Mouse (Mus musculus) left cerebral cortex, postnatal 14 days (tissue): Measurements from ENCODE around the gene Unc13a. TPM values are rescaled to one million over a fixed set of nuclear protein-coding genes. Genes with fewer than 3 reads are reported as not detected.
A peak's percentile ranks its signal among the peaks of the same experiment; 100 is the strongest.

Source experiments
- DNase-seq, 2 experiments: peaks; one replicate each; pipeline ENCODE4 v3.0.0; 2021 to 2022; ENCODE audit warnings: low spot score in 2 of 2, mixed read lengths in 1 of 2
- intact Hi-C: fragments of 180-260 bp; cut with DNase I; formaldehyde crosslinking; loops from one replicate; pipeline ENCODE4 v1.15.1; 2025
- total RNA-seq, 2 experiments: library from RNA; stranded (reverse); gene quantifications; 2 replicates each; pipeline ENCODE4 v1.2.3; 2021

The Unc13a gene
- total RNA-seq, 2 experiments from 2014 or later = 299 to 337 TPM

- no peak for DNase-seq
Measured at GRCm38 (mm10) chr8:71692509-71692908, 21.0 kb upstream of the Unc13a start.

DNA sequence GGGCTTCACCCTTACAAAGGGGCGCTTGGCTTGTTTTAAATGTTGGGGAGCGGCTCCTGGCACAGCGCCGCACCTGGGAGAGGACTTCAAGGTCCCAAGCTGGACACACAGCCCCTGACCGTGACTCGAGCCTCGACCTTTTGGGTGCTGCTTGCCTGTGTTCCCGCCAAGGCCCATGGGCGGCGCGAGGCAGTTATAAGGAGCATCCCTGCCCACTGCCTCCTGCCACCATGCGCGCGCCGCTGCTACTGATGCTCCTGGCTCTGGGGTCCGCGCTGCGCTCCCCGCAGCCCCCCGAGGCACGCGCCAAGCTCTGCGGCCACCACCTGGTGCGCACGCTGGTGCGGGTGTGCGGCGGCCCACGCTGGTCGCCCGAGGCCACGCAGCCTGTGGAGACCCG is 17.5 kb upstream of the Unc13a start, which contains the start of gene Insl3:
TSS of gene Insl3 (plus strand) at position 187 of the 400 bp plus-strand sequence.
- no peak for DNase-seq
- intact Hi-C loops = no loop called here

More at GRCm38 (mm10) chr8:71692509-71692908, 21.0 kb upstream of the Unc13a start:
- intact Hi-C loops = no loop called here

DNA sequence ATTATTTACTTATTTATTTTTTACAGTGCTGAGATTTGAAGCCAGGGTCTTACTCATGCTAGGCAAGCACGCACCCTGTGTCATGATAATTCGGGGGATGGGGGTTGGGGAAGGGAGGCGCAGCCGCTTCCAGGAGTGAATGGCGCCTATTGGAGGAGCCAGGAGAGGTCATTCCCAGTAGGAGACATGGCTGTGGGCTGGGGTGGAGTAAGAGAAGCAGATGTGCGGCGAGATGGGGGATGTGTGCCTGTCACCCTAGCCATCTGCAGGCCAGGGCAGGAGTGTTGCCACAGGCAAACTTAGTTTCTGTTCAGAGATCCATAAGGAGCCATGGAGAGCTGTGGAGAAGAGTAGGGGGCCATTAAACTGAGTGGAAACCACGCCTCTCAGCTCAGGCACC is 16.1 kb upstream of the Unc13a start:
- no peak for DNase-seq

DNA sequence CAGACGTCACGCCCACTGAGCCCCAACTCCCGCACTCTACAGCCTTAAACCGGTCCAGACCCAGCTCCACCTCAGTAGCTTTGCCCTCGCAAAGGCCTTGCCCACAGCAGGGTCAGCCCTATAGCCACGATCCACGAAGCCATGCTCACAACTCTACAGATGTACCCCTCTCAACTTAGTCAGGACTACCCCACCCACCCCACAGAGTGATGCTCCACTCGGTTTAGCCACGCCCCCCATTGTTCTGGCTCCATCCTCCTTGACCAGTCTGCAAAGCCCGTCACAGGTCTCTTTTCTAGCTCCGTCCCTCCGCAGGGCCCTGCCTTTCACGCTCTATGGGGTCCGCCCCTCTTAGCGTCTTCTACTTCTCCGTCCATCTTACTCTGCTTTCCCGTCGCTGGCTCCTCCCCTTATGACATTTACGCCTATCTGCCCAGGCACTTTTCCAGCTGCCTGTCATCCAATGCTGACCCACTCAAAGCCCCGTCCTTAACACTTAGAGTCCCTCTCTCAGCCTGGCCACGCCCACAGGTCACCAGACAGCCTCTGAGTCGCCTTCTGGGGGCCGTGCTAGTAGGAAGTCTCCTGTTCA is 14.7 kb upstream of the Unc13a start:
- intact Hi-C loops = no loop called here
- DNase-seq = no peak

More for the DNA sequence above, 16.1 kb upstream of the Unc13a start:
- intact Hi-C loops = no loop called here

DNA sequence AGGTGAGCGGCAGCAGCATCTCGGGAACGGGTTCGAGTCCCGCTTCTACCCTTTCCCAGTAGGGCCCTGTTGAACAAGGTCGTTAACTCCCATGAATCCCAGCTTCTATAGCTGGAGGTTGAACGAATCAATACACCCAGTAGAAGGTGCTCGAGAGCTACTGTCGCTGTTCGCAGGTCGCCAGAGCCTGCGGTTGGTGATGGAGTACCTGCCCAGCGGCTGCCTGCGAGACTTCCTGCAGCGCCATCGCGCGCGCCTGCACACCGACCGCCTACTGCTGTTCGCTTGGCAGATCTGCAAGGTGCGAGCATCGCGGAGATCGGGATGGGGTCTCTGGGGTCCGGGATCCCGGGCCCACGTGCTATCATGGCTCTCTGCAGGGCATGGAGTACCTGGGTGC is 14.0 kb upstream of the Unc13a start:
- no peak for DNase-seq
- intact Hi-C loops = no loop called here

GRCm38 (mm10) chr8:71684701-71685100 is 13.1 kb upstream of the Unc13a start:
- intact Hi-C loops = no loop called here
- DNase-seq = no peak

DNA sequence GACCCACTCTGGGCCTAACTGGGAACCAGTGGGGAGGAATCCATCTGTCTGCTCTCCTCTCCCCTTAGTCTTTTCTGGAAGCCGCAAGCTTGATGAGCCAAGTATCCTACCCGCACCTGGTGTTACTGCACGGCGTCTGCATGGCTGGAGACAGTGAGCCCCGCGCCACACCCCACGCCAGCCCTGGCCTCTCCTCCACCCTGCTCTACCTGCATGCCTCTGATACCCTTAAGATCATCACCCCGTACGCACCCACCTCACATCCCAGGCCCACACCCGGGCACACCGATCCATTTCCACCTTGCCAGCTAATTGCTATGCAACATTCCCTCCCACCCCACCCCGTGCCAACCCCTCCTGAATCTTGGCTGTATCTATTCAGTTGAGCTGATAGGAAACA is 11.3 kb upstream of the Unc13a start:
- intact Hi-C loops = no loop called here
- DNase-seq = no peak

DNA sequence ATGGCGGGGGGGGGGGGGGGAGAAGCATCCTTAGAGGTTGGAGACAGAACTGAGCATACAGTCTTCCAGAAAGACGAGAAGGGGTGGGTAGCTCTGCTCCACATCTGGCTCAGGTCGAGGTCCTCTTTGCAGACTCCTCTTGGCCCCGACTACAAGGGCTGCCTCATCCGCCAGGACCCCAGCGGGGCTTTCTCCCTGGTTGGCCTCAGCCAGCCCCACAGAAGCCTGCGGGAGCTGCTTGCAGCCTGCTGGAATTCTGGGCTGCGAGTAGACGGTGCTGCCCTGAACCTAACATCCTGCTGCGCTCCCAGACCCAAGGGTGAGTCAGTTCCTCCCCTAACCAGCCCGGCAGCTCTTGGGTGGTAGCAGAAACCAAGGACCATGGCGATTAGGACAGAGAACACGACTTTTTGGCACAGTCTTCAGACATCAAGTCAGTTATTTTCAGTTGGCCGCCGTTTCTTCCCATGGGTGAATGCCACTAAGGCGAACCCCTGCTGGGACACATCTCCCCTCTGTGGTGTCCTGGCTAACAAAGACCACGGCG is 9.9 kb upstream of the Unc13a start:
- DNase-seq = no peak
- intact Hi-C loops = no loop called here

DNA sequence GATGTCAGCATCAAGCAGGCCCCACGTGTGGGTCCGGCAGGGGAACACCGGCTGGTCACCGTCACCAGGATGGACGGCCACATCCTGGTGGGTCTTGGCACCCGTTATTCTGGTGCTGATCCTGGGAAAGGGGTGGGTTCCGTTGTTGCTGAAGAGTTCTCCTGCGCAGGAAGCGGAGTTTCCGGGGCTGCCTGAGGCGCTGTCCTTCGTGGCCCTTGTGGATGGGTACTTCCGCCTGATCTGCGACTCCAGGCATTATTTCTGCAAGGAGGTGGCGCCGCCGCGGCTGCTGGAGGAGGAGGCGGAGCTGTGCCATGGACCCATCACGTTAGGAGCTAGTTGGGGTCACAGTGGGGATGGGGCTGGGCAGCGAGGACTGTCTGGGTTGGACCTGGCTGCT is 8.9 kb upstream of the Unc13a start:
- no peak for DNase-seq
- intact Hi-C loops = no loop called here

GRCm38 (mm10) chr8:71679550-71680168 is 8.1 kb upstream of the Unc13a start:
- intact Hi-C loops = no loop called here

GRCm38 (mm10) chr8:71679116-71679515 is 7.6 kb upstream of the Unc13a start:
- intact Hi-C loops = no loop called here
- DNase-seq = no peak

More at GRCm38 (mm10) chr8:71679550-71680168, 8.1 kb upstream of the Unc13a start:
- no peak for DNase-seq

DNA sequence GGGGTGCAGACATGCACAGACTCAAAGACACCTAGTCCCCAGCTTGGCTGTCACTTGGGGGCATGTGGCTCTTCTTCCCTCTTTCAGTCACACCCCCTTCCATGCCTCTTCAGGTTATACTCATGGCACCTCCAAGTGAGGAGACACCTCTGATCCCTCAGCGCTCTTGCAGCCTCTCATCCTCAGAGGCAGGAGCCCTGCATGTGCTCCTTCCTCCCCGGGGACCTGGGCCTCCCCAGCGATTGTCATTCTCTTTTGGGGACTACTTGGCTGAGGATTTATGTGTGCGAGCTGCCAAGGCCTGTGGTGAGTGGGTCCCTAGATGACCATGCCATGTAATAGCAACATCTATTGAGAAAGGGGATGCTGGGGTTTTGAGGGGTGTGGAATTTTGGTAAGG is 6.7 kb upstream of the Unc13a start:
- intact Hi-C loops = no loop called here
- DNase-seq = no peak

DNA sequence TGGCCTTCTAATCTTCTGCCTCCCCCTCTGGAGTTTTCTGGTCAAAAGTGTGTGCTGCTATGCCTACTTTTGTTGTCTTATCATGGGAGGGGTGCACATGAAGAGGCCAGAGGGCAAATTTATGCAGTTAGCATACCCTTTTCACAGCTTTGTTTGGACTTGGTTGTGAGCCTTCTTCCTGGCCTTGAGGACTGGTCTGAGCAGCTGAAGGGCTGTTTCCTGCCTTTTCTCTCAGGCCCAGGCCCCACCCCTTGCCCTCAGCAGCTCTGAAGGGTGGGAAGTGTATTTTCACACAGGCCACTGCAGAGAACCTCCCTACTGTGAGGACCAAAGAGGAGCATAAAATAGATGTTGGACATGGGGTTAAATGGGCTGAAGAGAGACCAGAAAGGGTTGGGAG is 6.0 kb upstream of the Unc13a start:
- intact Hi-C loops = no loop called here
- no peak for DNase-seq

- DNase-seq = no peak
- intact Hi-C loops = no loop called here
Measured at GRCm38 (mm10) chr8:71676803-71677202, 5.2 kb upstream of the Unc13a start.

DNA sequence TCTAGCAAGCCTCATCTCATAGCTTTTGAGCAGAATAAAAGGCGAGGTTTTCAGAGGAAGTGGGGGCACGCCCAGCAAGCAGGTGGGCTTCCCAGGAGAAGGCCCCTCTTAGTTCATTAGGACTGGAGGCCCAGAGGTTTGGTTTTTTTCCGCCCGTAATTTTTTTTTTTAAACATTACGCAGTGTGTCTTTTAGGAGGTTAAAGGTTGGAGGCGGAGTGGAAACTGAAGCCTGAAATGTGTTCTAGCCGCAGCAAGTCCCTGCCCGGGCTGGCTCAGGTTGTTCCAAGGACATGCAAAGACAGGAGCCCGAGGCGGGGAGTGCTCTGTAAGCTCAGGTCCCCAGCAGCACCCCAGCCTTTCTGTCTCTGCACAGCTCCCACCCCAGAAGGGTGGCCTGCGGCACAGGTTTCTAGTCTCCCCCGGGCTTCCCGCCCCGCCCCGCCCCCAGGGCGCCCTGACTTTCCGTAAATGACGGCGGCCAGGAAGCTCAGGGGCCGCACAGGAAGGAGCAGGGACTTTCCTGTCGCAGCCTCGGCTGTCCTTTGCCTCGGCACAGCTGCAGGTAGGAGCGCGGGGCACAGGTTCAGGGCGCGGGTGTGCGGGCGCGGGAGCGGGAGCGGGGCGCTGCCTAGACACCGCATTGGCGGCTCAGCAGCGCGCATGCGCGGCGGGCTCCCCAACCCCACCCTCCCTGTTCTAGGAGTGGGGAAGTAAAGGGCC is 4.6 kb upstream of the Unc13a start, which contains the start of gene Jak3:
TSS of gene Jak3 (plus strand) at position 277 of the 722 bp plus-strand sequence.
- DNase-seq = peak in 1 of 2 experiments; percentile 62
- intact Hi-C loops = no loop called here

GRCm38 (mm10) chr8:71675456-71676019 is 4.0 kb upstream of the Unc13a start:
- intact Hi-C loops = no loop called here

DNA sequence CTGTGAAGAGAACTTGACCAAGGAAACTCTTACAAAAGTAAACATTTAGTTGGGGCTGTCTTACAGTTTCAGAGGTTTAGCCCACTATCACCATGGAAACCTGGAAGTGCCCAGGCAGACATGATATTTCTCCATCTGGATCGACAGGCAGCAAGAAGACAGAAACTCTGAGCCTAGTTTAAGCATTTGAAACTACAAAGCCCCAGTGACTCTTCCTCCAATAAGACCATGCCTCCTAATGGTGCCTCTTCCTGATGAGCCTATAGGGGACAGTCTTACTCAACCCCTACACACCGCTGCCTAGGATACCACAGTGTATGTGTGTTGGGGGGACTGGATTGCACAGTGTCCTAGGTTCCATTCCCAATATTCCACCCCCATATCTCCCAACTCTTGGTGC is 2.5 kb upstream of the Unc13a start:
- intact Hi-C loops = loop anchor here (5.0 kb wide), 1 partner anchor 48 kb away; no protein-coding TSS in a partner anchor
- DNase-seq = no peak

More at GRCm38 (mm10) chr8:71675456-71676019, 4.0 kb upstream of the Unc13a start:
- no peak for DNase-seq

DNA sequence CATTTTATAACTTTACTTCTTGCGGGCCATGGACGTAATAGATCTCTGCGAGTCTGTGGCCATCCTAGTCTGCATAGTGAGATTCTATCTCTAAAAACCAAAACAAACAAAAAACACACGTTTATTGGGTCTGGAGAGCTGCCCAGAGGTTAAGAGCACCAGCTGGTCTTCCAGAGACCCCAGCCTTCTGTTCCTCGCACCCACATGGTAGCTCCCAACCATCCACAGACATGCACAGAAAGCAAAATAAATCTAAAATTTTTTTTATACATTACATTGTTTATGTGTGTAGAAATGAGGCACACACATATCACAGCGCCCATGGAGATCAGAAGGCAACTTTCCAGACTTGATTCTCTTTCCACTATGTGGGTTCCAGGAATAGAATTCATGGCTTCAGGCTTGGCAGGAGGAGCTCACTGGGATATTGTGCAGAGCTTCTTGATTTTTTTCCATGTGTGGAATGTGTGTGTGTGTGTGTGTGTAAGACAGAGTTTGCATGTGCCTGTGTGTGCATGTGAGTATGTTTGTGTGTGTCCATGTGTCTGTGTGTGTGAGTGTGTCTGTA is 695 bp upstream of the Unc13a start:
- intact Hi-C loops = loop anchor here (5.0 kb wide), 1 partner anchor 50 kb away; no protein-coding TSS in a partner anchor
- DNase-seq = peak in 1 of 2 experiments; percentile 72
